ENCODE assay signal across 9 mouse cellular contexts in genomic region chr2:180701053-180701766, GRCm38 (mm10). TPM values are rescaled to one million over a fixed set of nuclear protein-coding genes. Genes with fewer than 3 reads are reported as not detected.
DNase-seq lines count a peak whose midpoint lies in the region; ATAC-seq lines count a peak whose summit lies in the region.
"Had no signal": no experiment of that assay in that cellular context is flagged by ENCODE, and none has a peak within 500 bp of the region (broad histone marks: within the 10 kb centered on the region; RNA-seq: fewer than 3 reads in every experiment).

No protein-coding gene starts in this region.

- H3K9me3 ChIP-seq in neural tube, embryonic 11.5 days (ENCODE audit: control insufficient read depth, low read length) = no peaks in the 10 kb centered on the region
- H3K9me3 ChIP-seq in embryonic facial prominence, embryonic 12.5 days = no peaks in the 10 kb centered on the region
- no peaks in the 10 kb centered on the region for H3K9me3 ChIP-seq in midbrain, embryonic 12.5 days

- DNase-seq in neural tube, embryonic 11.5 days (ENCODE audit: low spot score) = no peak
- no peak for DNase-seq in neural tube, embryonic 10.5 days (ENCODE audit: extremely low spot score, low spot score)
- DNase-seq in induced T-regulatory cell, adult 2 months (ENCODE audit: low read depth) = peak; percentile 47
- DNase-seq in layer of hippocampus, postnatal 36 days = no peak
- DNase-seq in kidney, postnatal 14 days = no peak
- no peak for DNase-seq in spleen, postnatal 10 days (ENCODE audit: low spot score in 2 of 2)

- H3K27ac ChIP-seq in neural tube, embryonic 11.5 days (ENCODE audit: low read depth, low read length) = peak overlapping the region; percentile 85
- H3K27ac ChIP-seq in embryonic facial prominence, embryonic 12.5 days = peak overlapping the region; percentile 95
- peak overlapping the region; percentile 89 for H3K27ac ChIP-seq in midbrain, embryonic 12.5 days (replicated peaks)

- H3K36me3 ChIP-seq in neural tube, embryonic 11.5 days (ENCODE audit: control insufficient read depth, insufficient read depth, low read length) = no peaks in the 10 kb centered on the region
- H3K36me3 ChIP-seq in embryonic facial prominence, embryonic 12.5 days = no peaks in the 10 kb centered on the region
- H3K36me3 ChIP-seq in midbrain, embryonic 12.5 days = no peaks in the 10 kb centered on the region

- H3K27me3 ChIP-seq in neural tube, embryonic 11.5 days (ENCODE audit: control insufficient read depth, insufficient read depth, low read length) = no peaks in the 10 kb centered on the region
- no peaks in the 10 kb centered on the region for H3K27me3 ChIP-seq in embryonic facial prominence, embryonic 12.5 days
- no peaks in the 10 kb centered on the region for H3K27me3 ChIP-seq in midbrain, embryonic 12.5 days

- ATAC-seq in neural tube, embryonic 11.5 days (ENCODE audit: insufficient read depth, low FRiP score, low TSS enrichment) = peak; percentile 8; the same call in 1 of the 2 replicates
- ATAC-seq in embryonic facial prominence, embryonic 12.5 days (ENCODE audit: insufficient number of reproducible peaks, insufficient read depth, low FRiP score, low TSS enrichment) = 0 out of 2 replicates have a peak, but pooled peaks have one; percentile 8
- ATAC-seq in midbrain, embryonic 12.5 days (ENCODE audit: low FRiP score, low read depth) = no peak; the same call in 1 of the 2 replicates

- peaks cover 19% of the 10 kb centered on the region for H3K4me1 ChIP-seq in neural tube, embryonic 11.5 days (ENCODE audit: control insufficient read depth, insufficient read depth, low read length)
- peaks cover 25% of the 10 kb centered on the region for H3K4me1 ChIP-seq in embryonic facial prominence, embryonic 12.5 days
- H3K4me1 ChIP-seq in midbrain, embryonic 12.5 days = peaks cover 28% of the 10 kb centered on the region

- peak overlapping the region; percentile 90 for H3K4me3 ChIP-seq in neural tube, embryonic 11.5 days (ENCODE audit: low read depth, low read length)
- H3K4me3 ChIP-seq in embryonic facial prominence, embryonic 12.5 days = peak overlapping the region; percentile 89
- peak overlapping the region; percentile 93 for H3K4me3 ChIP-seq in midbrain, embryonic 12.5 days

- WGBS in neural tube, embryonic 11.5 days = 7% methylated on average over 26 of the region's 26 CpGs
- 6% methylated on average over 26 of the region's 26 CpGs for WGBS in embryonic facial prominence, embryonic 12.5 days
- WGBS in midbrain, embryonic 12.5 days = 6% methylated on average over 26 of the region's 26 CpGs

- peak overlapping the region; percentile 97 for H3K9ac ChIP-seq in neural tube, embryonic 11.5 days (ENCODE audit: low read length)
- H3K9ac ChIP-seq in embryonic facial prominence, embryonic 12.5 days = peak overlapping the region; percentile 96
- H3K9ac ChIP-seq in midbrain, embryonic 12.5 days (replicated peaks) = peak overlapping the region; percentile 96

- H3K4me2 ChIP-seq in neural tube, embryonic 11.5 days (ENCODE audit: low read depth) = peak overlapping the region; percentile 93
- H3K4me2 ChIP-seq in embryonic facial prominence, embryonic 12.5 days (replicated peaks) = peak overlapping the region; percentile 94
- peak overlapping the region; percentile 97 for H3K4me2 ChIP-seq in midbrain, embryonic 12.5 days (replicated peaks)

RNA-seq across cellular contexts. Expression of gene Dido1, which starts 8.6 kb away (rescaled TPM):
- polyA plus RNA-seq in neural tube, embryonic 11.5 days (2014; fragmentation: Nextera tagmentation; extraction: Ambion mirVana) = 31.5 and 32.5 TPM in 2 replicates
- 35.3 and 36.8 TPM in 2 replicates for polyA plus RNA-seq in embryonic facial prominence, embryonic 12.5 days (2016; fragmentation: Nextera tagmentation; extraction: Ambion mirVana)
- polyA plus RNA-seq in midbrain, embryonic 12.5 days (2016; fragmentation: Nextera tagmentation; extraction: Ambion mirVana) = 41.4 and 43.6 TPM in 2 replicates
- 10 to 100 TPM; 52.2 to 61.1 TPM for total RNA-seq in layer of hippocampus, postnatal 36 days (2021)

RNA-seq across cellular contexts. Expression of gene Gid8, which starts 8.7 kb away (rescaled TPM):
- polyA plus RNA-seq in neural tube, embryonic 11.5 days (2014; fragmentation: Nextera tagmentation; extraction: Ambion mirVana) = 59.9 and 66.0 TPM in 2 replicates
- 62.6 and 63.6 TPM in 2 replicates for polyA plus RNA-seq in embryonic facial prominence, embryonic 12.5 days (2016; fragmentation: Nextera tagmentation; extraction: Ambion mirVana)
- polyA plus RNA-seq in midbrain, embryonic 12.5 days (2016; fragmentation: Nextera tagmentation; extraction: Ambion mirVana) = 54.6 and 59.2 TPM in 2 replicates
- 10 to 100 TPM; 63.3 to 63.4 TPM for total RNA-seq in layer of hippocampus, postnatal 36 days (2021)

RNA-seq across cellular contexts. Expression of gene Slc17a9, which starts 23.9 kb away (rescaled TPM):
- 0.42 TPM in 2 replicates for polyA plus RNA-seq in neural tube, embryonic 11.5 days (2014; fragmentation: Nextera tagmentation; extraction: Ambion mirVana)
- 0.36 and 0.56 TPM in 2 replicates for polyA plus RNA-seq in embryonic facial prominence, embryonic 12.5 days (2016; fragmentation: Nextera tagmentation; extraction: Ambion mirVana)
- polyA plus RNA-seq in midbrain, embryonic 12.5 days (2016; fragmentation: Nextera tagmentation; extraction: Ambion mirVana) = 0.17 and 0.22 TPM in 2 replicates
- under 1 TPM in 1 of 2 experiments, not detected in 1; 0.51 TPM for total RNA-seq in layer of hippocampus, postnatal 36 days (2021)

RNA-seq across cellular contexts. Expression of gene Tcfl5, which starts 58.7 kb away (rescaled TPM):
- polyA plus RNA-seq in neural tube, embryonic 11.5 days (2014; fragmentation: Nextera tagmentation; extraction: Ambion mirVana) = 0.30 and 0.81 TPM in 2 replicates
- 0.26 and 0.32 TPM in 2 replicates for polyA plus RNA-seq in embryonic facial prominence, embryonic 12.5 days (2016; fragmentation: Nextera tagmentation; extraction: Ambion mirVana)
- polyA plus RNA-seq in midbrain, embryonic 12.5 days (2016; fragmentation: Nextera tagmentation; extraction: Ambion mirVana) = 0.24 TPM in 1 of 2 replicates, not detected in the other
- total RNA-seq in layer of hippocampus, postnatal 36 days (2021) = under 1 TPM; 0.32 to 0.35 TPM
- total RNA-seq: hematopoietic stem cell, adult 5-6 weeks had no signal
